Mouse (Mus musculus) pancreas, adult 10 weeks (tissue): ENCODE results near the gene Barhl2. TPM values are rescaled to one million over a fixed set of nuclear protein-coding genes. Genes with fewer than 3 reads are reported as not detected.

ENCODE experiments used
- polyA plus RNA-seq: library from polyadenylated mRNA; stranded (reverse); fragments of 350-450 nt; fragmentation: Illumina TruSeq; extraction: RNeasy Lipid Tissue Mini Kit (QIAGEN cat#74804); gene quantifications from one replicate; pipeline ENCODE4 v1.2.3, GENCODE M21; 2015; ENCODE audit warnings: low read depth, low replicate concordance; ENCODE audit not compliant: insufficient read depth

Barhl2 gene
- polyA plus RNA-seq, result not detected

DNA sequence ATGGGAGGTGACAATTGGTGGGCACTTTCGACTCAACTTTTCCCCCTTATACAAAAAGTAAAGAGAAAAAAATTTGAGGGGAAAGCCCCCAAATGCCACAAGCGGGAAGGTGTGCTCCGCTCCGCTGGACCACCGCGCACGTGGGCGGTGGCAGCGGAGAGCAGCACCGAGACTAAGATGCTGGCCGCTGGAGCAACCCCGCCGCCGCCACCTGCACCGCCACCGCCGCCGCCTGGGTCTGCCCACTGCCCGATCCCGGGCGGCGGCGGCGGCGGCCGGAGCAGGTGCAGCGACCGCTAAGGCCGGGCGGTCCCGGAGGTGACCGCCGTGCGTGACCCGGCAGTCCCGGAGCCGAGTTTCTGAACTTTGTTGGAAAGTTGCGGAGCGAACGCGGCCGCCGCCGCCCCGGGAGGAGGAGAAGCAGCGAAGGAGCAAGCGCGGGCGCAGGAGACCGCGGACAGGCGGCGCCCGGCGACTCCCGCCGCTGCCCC is at the start of gene Barhl2:
Gene Barhl2, minus strand, starts transcription at position 181 of the 491 bp plus-strand sequence.

Other genes with a start within 250 kb of the Barhl2 start
- not detected for gene Gm17304, start 150.9 kb upstream of the Barhl2 start, polyA plus RNA-seq
- gene Zfp644, start 239.1 kb upstream of the Barhl2 start, polyA plus RNA-seq, result 8.2 TPM